Mouse (Mus musculus): Measurements from ENCODE around the gene Col4a3bp. TPM values are rescaled to one million over a fixed set of nuclear protein-coding genes. Genes with fewer than 3 reads are reported as not detected.

Gene Col4a3bp
- polyA plus RNA-seq, 1 experiment from 2014 or later: 9.2 TPM

GRCm38 (mm10) chr13:96680163-96681087 is 138.0 kb downstream of the Col4a3bp start:
- ATAC-seq (replicated peaks): no peak
- no peak overlapping the region for H3K27ac ChIP-seq
- no peaks in the 10 kb centered on the region for H3K36me3 ChIP-seq (replicated peaks)
- H3K4me1 ChIP-seq: no peaks in the 10 kb centered on the region
- H3K4me3 ChIP-seq: no peak overlapping the region
- H3K4me2 ChIP-seq: no peak overlapping the region
- WGBS: 81% methylated on average over 9 of the region's 9 CpGs
- H3K9me3 ChIP-seq: no peaks in the 10 kb centered on the region
- H3K9ac ChIP-seq: no peak overlapping the region
- no peaks in the 10 kb centered on the region for H3K27me3 ChIP-seq (replicated peaks)

GRCm38 (mm10) chr13:96681088-96681620 is 138.7 kb downstream of the Col4a3bp start:
- Histone ChIP-seq H3K4me3 (no peak overlapping the region), H3K27me3 (replicated peaks) (no peaks in the 10 kb centered on the region), H3K4me1 (no peaks in the 10 kb centered on the region), H3K4me2 (no peak overlapping the region), H3K9me3 (no peaks in the 10 kb centered on the region), H3K9ac (no peak overlapping the region), H3K36me3 (replicated peaks) (no peaks in the 10 kb centered on the region), H3K27ac (no peak overlapping the region)
- no peak for ATAC-seq (replicated peaks)

- no peak overlapping the region for H3K27ac ChIP-seq
- H3K27me3 ChIP-seq (replicated peaks): no peaks in the 10 kb centered on the region
- 88% methylated on average over 5 of the region's 5 CpGs for WGBS
- no peaks in the 10 kb centered on the region for H3K9me3 ChIP-seq
- no peak overlapping the region for H3K4me2 ChIP-seq
- no peak overlapping the region for H3K9ac ChIP-seq
- no peak overlapping the region for H3K4me3 ChIP-seq
- ATAC-seq (replicated peaks): no peak
- no peaks in the 10 kb centered on the region for H3K36me3 ChIP-seq (replicated peaks)
- no peaks in the 10 kb centered on the region for H3K4me1 ChIP-seq
Observed at GRCm38 (mm10) chr13:96684779-96685178, 142.4 kb downstream of the Col4a3bp start.

- no peak overlapping the region for H3K4me3 ChIP-seq
- H3K4me2 ChIP-seq: no peak overlapping the region
- no peaks in the 10 kb centered on the region for H3K36me3 ChIP-seq (replicated peaks)
- no peaks in the 10 kb centered on the region for H3K9me3 ChIP-seq
- H3K27me3 ChIP-seq (replicated peaks): no peaks in the 10 kb centered on the region
- H3K9ac ChIP-seq: no peak overlapping the region
- no peak for ATAC-seq (replicated peaks)
- H3K27ac ChIP-seq: no peak overlapping the region
- no peaks in the 10 kb centered on the region for H3K4me1 ChIP-seq
- 90% methylated on average over 9 of the region's 9 CpGs for WGBS
Observed at GRCm38 (mm10) chr13:96687261-96687660, 144.8 kb downstream of the Col4a3bp start.

Other genes with a start within 250 kb of the Col4a3bp start
- 17.6 and 19.5 TPM in 2 replicates for gene Poc5, start 154.3 kb upstream of the Col4a3bp start, polyA plus RNA-seq (2015; fragmentation: Nextera tagmentation; extraction: Ambion mirVana)
- gene Ankdd1b, start 71.4 kb upstream of the Col4a3bp start, polyA plus RNA-seq (2015; fragmentation: Nextera tagmentation; extraction: Ambion mirVana): not detected in 2 replicates
- gene Gm17622, start 51.9 kb upstream of the Col4a3bp start, polyA plus RNA-seq (2015; fragmentation: Nextera tagmentation; extraction: Ambion mirVana): not detected in 2 replicates
- 7.0 and 7.6 TPM in 2 replicates for gene Polk, start within 50 bp of the Col4a3bp start, polyA plus RNA-seq (2015; fragmentation: Nextera tagmentation; extraction: Ambion mirVana)
- gene Hmgcr, start 128.3 kb downstream of the Col4a3bp start, polyA plus RNA-seq (2015; fragmentation: Nextera tagmentation; extraction: Ambion mirVana): 184 and 196 TPM in 2 replicates
- 0.04 and 0.06 TPM in 2 replicates for gene Ankrd31, start 205.7 kb downstream of the Col4a3bp start, polyA plus RNA-seq (2015; fragmentation: Nextera tagmentation; extraction: Ambion mirVana)